Mouse (Mus musculus) urinary bladder, postnatal 14 days (tissue): ENCODE results near the gene Enox1.
"Not testable (repeated sequence)": the region's sequence is repeated elsewhere in the genome, so short reads cannot be mapped to it uniquely, and the experiment has no call there.

Experiments used
- DNase-seq: peaks from one replicate; pipeline ENCODE4 v3.0.0; 2021; ENCODE audit warnings: low spot score

The Enox1 gene

GRCm38 (mm10) chr14:77519701-77520100 is 363.1 kb downstream of the Enox1 start:
- DNase-seq = no peak

- no peak for DNase-seq
Measured at GRCm38 (mm10) chr14:77524303-77524702, 367.7 kb downstream of the Enox1 start.

- no peak for DNase-seq
Measured at GRCm38 (mm10) chr14:77526262-77526661, 369.7 kb downstream of the Enox1 start.

- no peak for DNase-seq
Measured at GRCm38 (mm10) chr14:77529201-77529600, 372.6 kb downstream of the Enox1 start.

- DNase-seq = no peak
Measured at GRCm38 (mm10) chr14:77529621-77530020, 373.1 kb downstream of the Enox1 start.

- DNase-seq = no peak
Measured at GRCm38 (mm10) chr14:77533638-77534037, 377.1 kb downstream of the Enox1 start.

GRCm38 (mm10) chr14:77534120-77534519 is 377.6 kb downstream of the Enox1 start:
- no peak for DNase-seq

- no peak for DNase-seq
Measured at GRCm38 (mm10) chr14:77536592-77536991, 380.0 kb downstream of the Enox1 start.

- DNase-seq = not testable (repeated sequence)
Measured at GRCm38 (mm10) chr14:77539563-77539962, 383.0 kb downstream of the Enox1 start.

- no peak for DNase-seq
Measured at GRCm38 (mm10) chr14:77541925-77542324, 385.4 kb downstream of the Enox1 start.

- no peak for DNase-seq
Measured at GRCm38 (mm10) chr14:77546531-77547274, 390.1 kb downstream of the Enox1 start.

GRCm38 (mm10) chr14:77547351-77547750 is 390.8 kb downstream of the Enox1 start:
- DNase-seq = no peak

- no peak for DNase-seq
Measured at GRCm38 (mm10) chr14:77548963-77549362, 392.4 kb downstream of the Enox1 start.

- DNase-seq = no peak
Measured at GRCm38 (mm10) chr14:77557446-77558070, 401.0 kb downstream of the Enox1 start.

- DNase-seq = no peak
Measured at GRCm38 (mm10) chr14:77558910-77559309, 402.3 kb downstream of the Enox1 start.

- DNase-seq = no peak
Measured at GRCm38 (mm10) chr14:77559792-77560191, 403.2 kb downstream of the Enox1 start.

GRCm38 (mm10) chr14:77561808-77562583 is 405.4 kb downstream of the Enox1 start:
- no peak for DNase-seq

- no peak for DNase-seq
Measured at GRCm38 (mm10) chr14:77563922-77564321, 407.4 kb downstream of the Enox1 start.

GRCm38 (mm10) chr14:77567120-77567519 is 410.6 kb downstream of the Enox1 start:
- no peak for DNase-seq

- peak; percentile 16 for DNase-seq
Measured at GRCm38 (mm10) chr14:77574436-77574835, 417.9 kb downstream of the Enox1 start.

- DNase-seq = no peak
Measured at GRCm38 (mm10) chr14:77576411-77576810, 419.8 kb downstream of the Enox1 start.

- no peak for DNase-seq
Measured at GRCm38 (mm10) chr14:77577481-77578251, 421.1 kb downstream of the Enox1 start.
